Mouse (Mus musculus) thymus, adult 2 months (tissue): Measurements from ENCODE around the gene Gjc1.

Experiments
- CTCF ChIP-seq: fragments of 200-500 bp; IDR thresholded peaks from 2 replicates; pipeline ENCODE4 v1.5.1; 2012; ENCODE audit warnings: mild to moderate bottlenecking, control low read depth, low read length, moderate library complexity, borderline replicate concordance; ENCODE audit not compliant: control insufficient read depth, poor library complexity, insufficient read depth; ENCODE audit errors: extremely low read depth
- POLR2A ChIP-seq: fragments of 200-500 bp; IDR thresholded peaks from 2 replicates; pipeline ENCODE4 v1.6.1; 2012; ENCODE audit warnings: mild to moderate bottlenecking, low read length, control low read depth, moderate library complexity; ENCODE audit not compliant: control insufficient read depth, poor library complexity, insufficient read depth; ENCODE audit errors: extremely low read depth

DNA sequence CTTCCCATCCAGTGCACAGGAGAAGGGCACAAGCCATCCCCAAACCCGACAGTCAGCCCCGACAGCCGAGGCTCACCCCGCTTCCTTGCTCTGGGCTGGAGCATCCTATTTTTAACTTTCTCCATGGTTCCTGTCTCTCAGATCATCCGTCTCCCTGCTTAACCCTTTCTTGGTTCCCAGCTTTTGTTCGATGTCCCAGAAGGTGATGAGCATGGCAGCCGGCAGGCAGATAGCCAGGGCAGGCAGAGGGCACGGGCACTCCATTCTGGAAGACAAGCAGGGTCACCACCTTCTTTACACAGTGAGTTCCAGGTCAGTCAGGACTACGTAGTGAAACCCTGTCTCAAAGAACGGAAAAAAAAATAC, 38.5 kb downstream of the Gjc1 start:
- no peak for TF ChIP-seq CTCF
- TF ChIP-seq POLR2A: no peak
